Mouse (Mus musculus) adrenal gland, postnatal 36 days (tissue): ENCODE data around the gene Col6a3. TPM values are rescaled to one million over a fixed set of nuclear protein-coding genes. Genes with fewer than 3 reads are reported as not detected.

Source experiments
- DNase-seq, 2 experiments: peaks; one replicate each; pipeline ENCODE4 v3.0.0; 2021; ENCODE audit warnings: mixed read lengths in 1 of 2
- total RNA-seq, 2 experiments: library from RNA; stranded (reverse); gene quantifications; 2 replicates each; pipeline ENCODE4 v1.2.3; 2021

Gene Col6a3
- total RNA-seq, 2 experiments from 2014 or later, result 38.0 to 66.0 TPM

- DNase-seq, result no peak
Observed at GRCm38 (mm10) chr1:90723754-90724153, 120.0 kb downstream of the Col6a3 start.

GRCm38 (mm10) chr1:90723325-90723724, 120.4 kb downstream of the Col6a3 start:
- no peak for DNase-seq

- no peak for DNase-seq
Observed at GRCm38 (mm10) chr1:90722021-90722420, 121.8 kb downstream of the Col6a3 start.

GRCm38 (mm10) chr1:90720610-90721241, 123.0 kb downstream of the Col6a3 start:
- DNase-seq, result no peak

GRCm38 (mm10) chr1:90718826-90719550, 124.8 kb downstream of the Col6a3 start:
- DNase-seq, result no peak

GRCm38 (mm10) chr1:90716258-90716657, 127.5 kb downstream of the Col6a3 start:
- no peak for DNase-seq

Other genes with a start within 250 kb of the Col6a3 start
- 10 to 100 TPM; 68.9 to 93.9 TPM for gene Cops8, start 241.0 kb downstream of the Col6a3 start, total RNA-seq
- gene Mlph, start 71.1 kb upstream of the Col6a3 start, total RNA-seq, result 1 to 10 TPM; 2.2 to 2.3 TPM
- not detected for gene Prlh, start 109.1 kb upstream of the Col6a3 start, total RNA-seq
- gene Rab17, start 125.7 kb upstream of the Col6a3 start, total RNA-seq, result not detected
- 10 to 100 TPM; 56.6 to 59.1 TPM for gene Lrrfip1, start 154.8 kb upstream of the Col6a3 start, total RNA-seq